ENCODE assay signal across 23 mouse cellular contexts in the genomic region with DNA sequence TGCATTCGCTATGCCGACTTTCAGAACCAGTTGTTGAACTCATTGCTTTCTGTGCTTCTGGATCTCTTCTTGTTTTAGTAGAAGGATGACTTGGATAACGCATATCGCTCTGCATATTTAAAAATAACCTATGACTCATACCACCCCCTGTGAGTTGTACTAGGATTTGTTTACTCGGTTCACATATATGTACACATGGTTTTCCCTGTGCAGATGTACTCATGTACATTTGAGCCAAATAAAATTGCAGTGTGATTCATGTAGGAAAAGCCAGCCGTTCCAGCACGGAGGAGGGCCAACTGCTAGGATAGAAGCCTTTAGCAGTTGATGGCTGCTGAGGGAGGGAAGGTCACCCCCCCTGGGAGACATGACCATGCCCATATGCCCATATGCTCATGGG.
DNase-seq lines count a peak whose midpoint lies in the region; ATAC-seq and TF ChIP-seq lines count a peak whose summit lies in the region.
"Had no signal": no experiment of that assay in that cellular context is flagged by ENCODE, and none has a peak within 500 bp of the region (broad histone marks: within the 10 kb centered on the region; RNA-seq: fewer than 3 reads in every experiment).

No protein-coding gene starts in this region.

- no peak overlapping the region for H3K4me3 ChIP-seq in forebrain, postnatal 0 days (ENCODE audit: low read depth, low read length)
- no peak overlapping the region for H3K4me3 ChIP-seq in forebrain, embryonic 11.5 days (ENCODE audit: low read depth, low read length)
- H3K4me3 ChIP-seq: embryonic facial prominence, embryonic 13.5 days; embryonic facial prominence, embryonic 15.5 days; erythroblast, embryonic 14.5 days; forebrain, embryonic 10.5 days; forebrain, embryonic 13.5 days; forebrain, embryonic 15.5 days had no signal

- 88% methylated on average over 7 of the region's 7 CpGs for WGBS in forebrain, postnatal 0 days
- WGBS in forebrain, embryonic 11.5 days, result 92% methylated on average over 7 of the region's 7 CpGs

- no peak for DNase-seq in forebrain, postnatal 0 days
- no peak for DNase-seq in forebrain, embryonic 11.5 days (ENCODE audit: low spot score)
- peak; percentile 9 for DNase-seq in right cerebral cortex, postnatal 14 days
- DNase-seq in right cerebral cortex, postnatal 36 days (ENCODE audit: low spot score in 2 of 2), result no peak
- DNase-seq in brain, adult 2 months (ENCODE audit: low read depth, low spot score), result peak; percentile 40
- DNase-seq in adrenal gland, adult 18-20 months (ENCODE audit: low spot score in 2 of 2), result no peak
- DNase-seq: adrenal gland, adult 2 months; adrenal gland, postnatal 10 days; adrenal gland, postnatal 25 days; cerebellum, adult 11-12 months; cerebellum, adult 2 months; cerebellum, adult 9-10 months; cerebellum, postnatal 10 days; cerebellum, postnatal 25 days; embryo, embryonic 11 days had no signal

- H3K36me3 ChIP-seq in forebrain, postnatal 0 days (ENCODE audit: insufficient read depth), result no peaks in the 10 kb centered on the region
- H3K36me3 ChIP-seq in forebrain, embryonic 11.5 days (ENCODE audit: control insufficient read depth, insufficient read depth, low read length), result no peaks in the 10 kb centered on the region
- H3K36me3 ChIP-seq: embryonic facial prominence, embryonic 13.5 days; embryonic facial prominence, embryonic 15.5 days; forebrain, embryonic 10.5 days; forebrain, embryonic 15.5 days had no signal

- H3K27ac ChIP-seq in forebrain, postnatal 0 days (ENCODE audit: low read depth, low read length), result no peak overlapping the region
- no peak overlapping the region for H3K27ac ChIP-seq in forebrain, embryonic 11.5 days (ENCODE audit: low read depth, low read length)
- H3K27ac ChIP-seq: embryonic facial prominence, embryonic 13.5 days; embryonic facial prominence, embryonic 15.5 days; forebrain, embryonic 10.5 days; forebrain, embryonic 13.5 days; forebrain, embryonic 15.5 days had no signal

- H3K4me1 ChIP-seq in forebrain, postnatal 0 days (ENCODE audit: insufficient read depth), result no peaks in the 10 kb centered on the region
- no peaks in the 10 kb centered on the region for H3K4me1 ChIP-seq in forebrain, embryonic 11.5 days (replicated peaks; ENCODE audit: control insufficient read depth, insufficient read depth, low read length)
- H3K4me1 ChIP-seq: embryonic facial prominence, embryonic 15.5 days had no signal

- no peaks in the 10 kb centered on the region for H3K9me3 ChIP-seq in forebrain, postnatal 0 days (ENCODE audit: low read length)
- H3K9me3 ChIP-seq in forebrain, embryonic 11.5 days (ENCODE audit: control insufficient read depth, low read length), result no peaks in the 10 kb centered on the region
- H3K9me3 ChIP-seq: embryonic facial prominence, embryonic 13.5 days; embryonic facial prominence, embryonic 15.5 days; forebrain, embryonic 10.5 days; forebrain, embryonic 13.5 days; forebrain, embryonic 15.5 days had no signal

- no peak overlapping the region for H3K4me2 ChIP-seq in forebrain, postnatal 0 days (ENCODE audit: low read depth)
- no peak overlapping the region for H3K4me2 ChIP-seq in forebrain, embryonic 11.5 days (ENCODE audit: low read depth, low read length, severe bottlenecking)
- H3K4me2 ChIP-seq: embryonic facial prominence, embryonic 13.5 days; embryonic facial prominence, embryonic 15.5 days; forebrain, embryonic 13.5 days; forebrain, embryonic 15.5 days had no signal

- ATAC-seq in forebrain, postnatal 0 days, result peak; percentile 21
- ATAC-seq in forebrain, embryonic 11.5 days (replicated peaks; ENCODE audit: low FRiP score), result no peak
- ATAC-seq: activated CD4-positive, CD25-positive, alpha-beta regulatory T cell, adult 4 months; forebrain, embryonic 13.5 days; forebrain, embryonic 15.5 days; Patski had no signal

- H3K9ac ChIP-seq in forebrain, postnatal 0 days, result no peak overlapping the region
- H3K9ac ChIP-seq in forebrain, embryonic 11.5 days (ENCODE audit: low read length), result no peak overlapping the region
- H3K9ac ChIP-seq: embryonic facial prominence, embryonic 13.5 days; embryonic facial prominence, embryonic 15.5 days; forebrain, embryonic 13.5 days; forebrain, embryonic 15.5 days had no signal

- TF ChIP-seq CTCF in forebrain, postnatal 0 days (IDR thresholded peaks at IDR 0.05; ENCODE audit: low read depth), result no peak

- H3K27me3 ChIP-seq in forebrain, postnatal 0 days (ENCODE audit: insufficient read depth, low read length), result no peaks in the 10 kb centered on the region
- peaks cover 12% of the 10 kb centered on the region for H3K27me3 ChIP-seq in forebrain, embryonic 11.5 days (ENCODE audit: control insufficient read depth, insufficient read depth, low read length)
- H3K27me3 ChIP-seq: embryonic facial prominence, embryonic 13.5 days; embryonic facial prominence, embryonic 15.5 days; forebrain, embryonic 15.5 days had no signal

Comparison
In these comparisons a context has a peak if more than half of its experiments do, and no peak if none do; other contexts are left out.
1. DNase-seq: peak in right cerebral cortex, postnatal 14 days (single experiment) and brain, adult 2 months (single experiment); none in forebrain, postnatal 0 days (single experiment), forebrain, embryonic 11.5 days (single experiment), right cerebral cortex, postnatal 36 days (0 of 2) and adrenal gland, adult 18-20 months (0 of 2).